In genomic region chr1:190930181-190930580, GRCm38 (mm10) we compare ENCODE assay signal across 14 mouse cellular contexts. TPM values are rescaled to one million over a fixed set of nuclear protein-coding genes. Genes with fewer than 3 reads are reported as not detected.
DNase-seq lines count a peak whose midpoint lies in the region; ATAC-seq and TF ChIP-seq lines count a peak whose summit lies in the region.
"Had no signal": no experiment of that assay in that cellular context is flagged by ENCODE, and none has a peak within 500 bp of the region (broad histone marks: within the 10 kb centered on the region; RNA-seq: fewer than 3 reads in every experiment).

No protein-coding gene starts in this region.

- no peaks in the 10 kb centered on the region for H3K9me3 ChIP-seq in heart, embryonic 15.5 days (replicated peaks)
- H3K9me3 ChIP-seq in neural tube, embryonic 13.5 days: no peaks in the 10 kb centered on the region
- no peaks in the 10 kb centered on the region for H3K9me3 ChIP-seq in intestine, postnatal 0 days (ENCODE audit: control insufficient read depth)
- no peaks in the 10 kb centered on the region for H3K9me3 ChIP-seq in stomach, embryonic 16.5 days (replicated peaks; ENCODE audit: control insufficient read depth, low read length)
- H3K9me3 ChIP-seq: forebrain, embryonic 15.5 days; midbrain, embryonic 13.5 days had no signal

- no peak for ATAC-seq in heart, embryonic 15.5 days (replicated peaks; ENCODE audit: insufficient number of reproducible peaks, insufficient read depth, low FRiP score, low read depth)
- ATAC-seq in neural tube, embryonic 13.5 days (ENCODE audit: low read depth): no peak
- ATAC-seq in intestine, postnatal 0 days: no peak
- no peak for ATAC-seq in stomach, embryonic 16.5 days (ENCODE audit: insufficient read depth, low FRiP score)
- ATAC-seq: forebrain, embryonic 15.5 days; hindbrain, postnatal 0 days; midbrain, embryonic 13.5 days had no signal

- TF ChIP-seq POLR2A in kidney, adult 2 months (IDR thresholded peaks at IDR 0.05; ENCODE audit: low read depth, low read length): no peak

- 79% methylated on average over 6 of the region's 6 CpGs for WGBS in heart, embryonic 15.5 days
- 78% methylated on average over 6 of the region's 6 CpGs for WGBS in neural tube, embryonic 13.5 days
- 33% methylated on average over 6 of the region's 6 CpGs for WGBS in intestine, postnatal 0 days
- WGBS in stomach, embryonic 16.5 days: 58% methylated on average over 6 of the region's 6 CpGs
- 90% methylated on average over 6 of the region's 6 CpGs for WGBS in kidney, adult 2 months

- peaks cover 13% of the 10 kb centered on the region; the same call in 1 of the 2 replicates for H3K36me3 ChIP-seq in heart, embryonic 15.5 days
- peaks cover 22% of the 10 kb centered on the region for H3K36me3 ChIP-seq in neural tube, embryonic 13.5 days
- H3K36me3 ChIP-seq in intestine, postnatal 0 days (ENCODE audit: control insufficient read depth, insufficient read depth): peaks cover 16% of the 10 kb centered on the region
- H3K36me3 ChIP-seq in stomach, embryonic 16.5 days (ENCODE audit: control insufficient read depth, insufficient read depth, low read length): peaks cover 9% of the 10 kb centered on the region; the same call in 1 of the 2 replicates
- H3K36me3 ChIP-seq in kidney, adult 2 months (ENCODE audit: control insufficient read depth, insufficient read depth, low read length): no peaks in the 10 kb centered on the region

- no peak overlapping the region for H3K27ac ChIP-seq in heart, embryonic 15.5 days
- H3K27ac ChIP-seq in neural tube, embryonic 13.5 days (replicated peaks): no peak overlapping the region
- H3K27ac ChIP-seq in intestine, postnatal 0 days (ENCODE audit: low read depth, low read length): no peak overlapping the region
- no peak overlapping the region for H3K27ac ChIP-seq in stomach, embryonic 16.5 days (ENCODE audit: low read length)
- no peak overlapping the region for H3K27ac ChIP-seq in kidney, adult 2 months (ENCODE audit: insufficient read depth, low read depth, low read length)
- H3K27ac ChIP-seq: midbrain, embryonic 13.5 days had no signal

- no peak for DNase-seq in heart, adult 9 months (ENCODE audit: low spot score in 2 of 2)
- no peak for DNase-seq in neural tube, embryonic 10.5 days (ENCODE audit: extremely low spot score, low spot score)
- DNase-seq in kidney, adult 2 months: no peak
- DNase-seq: heart, adult 2 months; kidney, postnatal 4 days; thymus, postnatal 36 days had no signal

- no peak overlapping the region for H3K4me3 ChIP-seq in heart, embryonic 15.5 days
- H3K4me3 ChIP-seq in neural tube, embryonic 13.5 days: no peak overlapping the region
- H3K4me3 ChIP-seq in intestine, postnatal 0 days (ENCODE audit: low read depth, low read length): no peak overlapping the region
- no peak overlapping the region for H3K4me3 ChIP-seq in stomach, embryonic 16.5 days (replicated peaks; ENCODE audit: low read length)
- H3K4me3 ChIP-seq in kidney, adult 2 months (ENCODE audit: insufficient read depth, low read depth, low read length): no peak overlapping the region

- no peaks in the 10 kb centered on the region for H3K27me3 ChIP-seq in heart, embryonic 15.5 days
- no peaks in the 10 kb centered on the region for H3K27me3 ChIP-seq in neural tube, embryonic 13.5 days
- no peaks in the 10 kb centered on the region for H3K27me3 ChIP-seq in intestine, postnatal 0 days (replicated peaks; ENCODE audit: control insufficient read depth, insufficient read depth, low read length)
- no peaks in the 10 kb centered on the region for H3K27me3 ChIP-seq in stomach, embryonic 16.5 days (ENCODE audit: control insufficient read depth, insufficient read depth, low read length)
- no peaks in the 10 kb centered on the region for H3K27me3 ChIP-seq in kidney, adult 2 months (replicated peaks; ENCODE audit: control insufficient read depth, insufficient read depth, low read length)
- H3K27me3 ChIP-seq: forebrain, embryonic 15.5 days; midbrain, embryonic 13.5 days had no signal

- H3K4me1 ChIP-seq in heart, embryonic 15.5 days (replicated peaks): peaks cover 15% of the 10 kb centered on the region
- peaks cover 29% of the 10 kb centered on the region for H3K4me1 ChIP-seq in neural tube, embryonic 13.5 days (replicated peaks)
- peaks cover 5% of the 10 kb centered on the region; the same call in 1 of the 2 replicates for H3K4me1 ChIP-seq in intestine, postnatal 0 days (replicated peaks; ENCODE audit: control insufficient read depth, insufficient read depth, low read length)
- peaks cover 11% of the 10 kb centered on the region for H3K4me1 ChIP-seq in stomach, embryonic 16.5 days (ENCODE audit: control insufficient read depth, insufficient read depth, low read length)
- H3K4me1 ChIP-seq in kidney, adult 2 months (ENCODE audit: control insufficient read depth, insufficient read depth, low read length): peaks cover 9% of the 10 kb centered on the region; the same call in 1 of the 2 replicates

- peak overlapping the region; percentile 19; the same call in 1 of the 2 replicates for H3K9ac ChIP-seq in heart, embryonic 15.5 days
- H3K9ac ChIP-seq in neural tube, embryonic 13.5 days: 0 out of 2 replicates have a peak overlapping the region, but pooled peaks have one; percentile 22
- no peak overlapping the region for H3K9ac ChIP-seq in intestine, postnatal 0 days (ENCODE audit: low read depth, low read length)
- 0 out of 2 replicates have a peak overlapping the region, but pooled peaks have one; percentile 32 for H3K9ac ChIP-seq in stomach, embryonic 16.5 days (ENCODE audit: low read length)

- H3K4me2 ChIP-seq in heart, embryonic 15.5 days: no peak overlapping the region
- H3K4me2 ChIP-seq in neural tube, embryonic 13.5 days: no peak overlapping the region
- 0 out of 2 replicates have a peak overlapping the region, but pooled peaks have one; percentile 37 for H3K4me2 ChIP-seq in intestine, postnatal 0 days (replicated peaks; ENCODE audit: low read depth)
- H3K4me2 ChIP-seq in stomach, embryonic 16.5 days (ENCODE audit: low read depth, low read length): 0 out of 2 replicates have a peak overlapping the region, but pooled peaks have one; percentile 9

- no peak for TF ChIP-seq CTCF in intestine, postnatal 0 days (IDR thresholded peaks at IDR 0.05; ENCODE audit: low read depth)
- no peak for TF ChIP-seq CTCF in kidney, adult 2 months (conservative IDR thresholded peaks at IDR 0.05; ENCODE audit: insufficient read depth, insufficient read length, low read depth, low read length)

RNA-seq across cellular contexts. Expression of gene Angel2, which starts 5.3 kb away (rescaled TPM):
- 29.3 and 30.1 TPM in 2 replicates for polyA plus RNA-seq in heart, embryonic 15.5 days (2015; fragmentation: Nextera tagmentation; extraction: Ambion mirVana)
- 51.4 and 63.2 TPM in 2 replicates for polyA plus RNA-seq in neural tube, embryonic 13.5 days (2015; fragmentation: Nextera tagmentation; extraction: Ambion mirVana)
- 23.2 and 23.8 TPM in 2 replicates for polyA plus RNA-seq in intestine, postnatal 0 days (2015; fragmentation: Nextera tagmentation; extraction: Ambion mirVana)
- 29.9 and 30.8 TPM in 2 replicates for polyA plus RNA-seq in stomach, embryonic 16.5 days (2015; fragmentation: Nextera tagmentation; extraction: Ambion mirVana)
- 26.6 and 29.6 TPM in 2 replicates for polyA plus RNA-seq in kidney, adult 2 months (2012; rRNA removed)

RNA-seq across cellular contexts. Expression of gene Rps6kc1, which starts 18.6 kb away (rescaled TPM):
- polyA plus RNA-seq in heart, embryonic 15.5 days (2015; fragmentation: Nextera tagmentation; extraction: Ambion mirVana): 8.8 and 11.9 TPM in 2 replicates
- polyA plus RNA-seq in neural tube, embryonic 13.5 days (2015; fragmentation: Nextera tagmentation; extraction: Ambion mirVana): 26.9 and 28.4 TPM in 2 replicates
- 6.0 and 6.2 TPM in 2 replicates for polyA plus RNA-seq in intestine, postnatal 0 days (2015; fragmentation: Nextera tagmentation; extraction: Ambion mirVana)
- 12.6 and 12.7 TPM in 2 replicates for polyA plus RNA-seq in stomach, embryonic 16.5 days (2015; fragmentation: Nextera tagmentation; extraction: Ambion mirVana)
- polyA plus RNA-seq in kidney, adult 2 months (2012; rRNA removed): 5.8 and 8.3 TPM in 2 replicates

RNA-seq across cellular contexts. Expression of gene Vash2, which starts 48.9 kb away (rescaled TPM):
- 44.5 and 45.9 TPM in 2 replicates for polyA plus RNA-seq in heart, embryonic 15.5 days (2015; fragmentation: Nextera tagmentation; extraction: Ambion mirVana)
- polyA plus RNA-seq in neural tube, embryonic 13.5 days (2015; fragmentation: Nextera tagmentation; extraction: Ambion mirVana): 90.3 and 94.0 TPM in 2 replicates
- 3.5 and 3.9 TPM in 2 replicates for polyA plus RNA-seq in intestine, postnatal 0 days (2015; fragmentation: Nextera tagmentation; extraction: Ambion mirVana)
- polyA plus RNA-seq in stomach, embryonic 16.5 days (2015; fragmentation: Nextera tagmentation; extraction: Ambion mirVana): 15.0 and 19.2 TPM in 2 replicates
- polyA plus RNA-seq in kidney, adult 2 months (2012; rRNA removed): 0.15 and 0.22 TPM in 2 replicates
- polyA plus RNA-seq: liver, adult 2 months had no signal

Comparison
In these comparisons a context has a peak if more than half of its experiments do, and no peak if none do; other contexts are left out.
1. H3K4me2 ChIP-seq: peak in intestine, postnatal 0 days (single experiment) and stomach, embryonic 16.5 days (single experiment); none in heart, embryonic 15.5 days (single experiment) and neural tube, embryonic 13.5 days (single experiment).